Mouse (Mus musculus): ENCODE data around the gene Ddias.

The Ddias gene

GRCm38 (mm10) chr7:92866526-92866925, 7.5 kb downstream of the Ddias start:
- DNase-seq (ENCODE audit: low spot score in 2 of 2), result no peak

- DNase-seq (ENCODE audit: low spot score in 2 of 2), result no peak
Observed at GRCm38 (mm10) chr7:92848246-92848645, 25.8 kb downstream of the Ddias start.

GRCm38 (mm10) chr7:92842254-92842653, 31.8 kb downstream of the Ddias start:
- no peak for DNase-seq (ENCODE audit: low spot score in 2 of 2)

- DNase-seq (ENCODE audit: low spot score in 2 of 2), result no peak
Observed at GRCm38 (mm10) chr7:92837907-92838306, 36.1 kb downstream of the Ddias start.

GRCm38 (mm10) chr7:92837226-92837625, 36.8 kb downstream of the Ddias start:
- DNase-seq (ENCODE audit: low spot score in 2 of 2), result no peak

GRCm38 (mm10) chr7:92836447-92836846, 37.6 kb downstream of the Ddias start:
- DNase-seq (ENCODE audit: low spot score in 2 of 2), result no peak

GRCm38 (mm10) chr7:92834391-92834790, 39.7 kb downstream of the Ddias start:
- DNase-seq (ENCODE audit: low spot score in 2 of 2), result no peak

GRCm38 (mm10) chr7:92832395-92832794, 41.7 kb downstream of the Ddias start:
- DNase-seq (ENCODE audit: low spot score in 2 of 2), result no peak

GRCm38 (mm10) chr7:92827981-92828380, 46.1 kb downstream of the Ddias start:
- no peak for DNase-seq (ENCODE audit: low spot score in 2 of 2)

GRCm38 (mm10) chr7:92826248-92826647, 47.8 kb downstream of the Ddias start:
- no peak for DNase-seq (ENCODE audit: low spot score in 2 of 2)

GRCm38 (mm10) chr7:92822409-92823101, 51.5 kb downstream of the Ddias start:
- DNase-seq (ENCODE audit: low spot score in 2 of 2), result no peak

GRCm38 (mm10) chr7:92821871-92822270, 52.2 kb downstream of the Ddias start:
- DNase-seq (ENCODE audit: low spot score in 2 of 2), result no peak

- DNase-seq (ENCODE audit: low spot score in 2 of 2), result no peak
Observed at GRCm38 (mm10) chr7:92820941-92821465, 53.0 kb downstream of the Ddias start.

GRCm38 (mm10) chr7:92820410-92820809, 53.6 kb downstream of the Ddias start:
- no peak for DNase-seq (ENCODE audit: low spot score in 2 of 2)

GRCm38 (mm10) chr7:92819656-92820055, 54.4 kb downstream of the Ddias start:
- DNase-seq (ENCODE audit: low spot score in 2 of 2), result no peak

- no peak for DNase-seq (ENCODE audit: low spot score in 2 of 2)
Observed at GRCm38 (mm10) chr7:92817886-92818285, 56.2 kb downstream of the Ddias start.

- no peak for DNase-seq (ENCODE audit: low spot score in 2 of 2)
Observed at GRCm38 (mm10) chr7:92817242-92817641, 56.8 kb downstream of the Ddias start.

- DNase-seq (ENCODE audit: low spot score in 2 of 2), result no peak
Observed at GRCm38 (mm10) chr7:92811667-92812279, 62.3 kb downstream of the Ddias start.
